21 mouse cellular contexts compared by ENCODE assay signal in the genomic region with DNA sequence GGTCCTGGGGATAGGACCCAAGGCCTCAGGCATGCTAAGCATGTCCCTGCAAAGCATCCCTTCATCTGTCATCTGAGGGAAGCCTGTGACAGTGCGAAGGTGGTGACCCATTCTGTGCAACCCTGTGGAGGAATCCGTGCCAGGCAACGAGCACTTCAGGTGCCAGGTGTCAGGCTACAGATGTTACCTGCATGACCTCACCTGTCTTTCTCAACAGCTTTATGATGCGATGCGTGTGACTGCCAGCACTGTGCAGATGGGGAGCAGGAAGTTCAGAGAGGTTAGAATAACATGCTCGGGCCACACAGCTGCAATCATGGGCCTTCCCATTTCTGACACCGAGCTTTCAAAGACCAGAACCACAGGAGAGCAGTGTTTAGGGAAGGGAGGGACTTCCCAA. TPM values are rescaled to one million over a fixed set of nuclear protein-coding genes. Genes with fewer than 3 reads are reported as not detected.
"Had no signal": no experiment of that assay in that cellular context is flagged by ENCODE, and none has a peak within 500 bp of the region (broad histone marks: within the 10 kb centered on the region; RNA-seq: fewer than 3 reads in every experiment).

No protein-coding gene starts in this region.

- H3K36me3 ChIP-seq: neural tube, embryonic 12.5 days; neural tube, embryonic 13.5 days; neural tube, embryonic 15.5 days; stomach, embryonic 15.5 days had no signal

- H3K9me3 ChIP-seq: neural tube, embryonic 12.5 days; neural tube, embryonic 13.5 days; neural tube, embryonic 15.5 days; stomach, embryonic 15.5 days had no signal

- H3K27ac ChIP-seq: neural tube, embryonic 12.5 days; neural tube, embryonic 13.5 days; neural tube, embryonic 15.5 days; stomach, embryonic 15.5 days; stomach, postnatal 0 days had no signal

- DNase-seq: retina, postnatal 1 day; right cerebral cortex, adult 18-20 months; right cerebral cortex, postnatal 14 days; right cerebral cortex, postnatal 25 days; right cerebral cortex, postnatal 4 days; spleen, adult 18-20 months; thymus, adult 18-20 months; thymus, adult 2 months; thymus, postnatal 25 days; thymus, postnatal 36 days; thymus, postnatal 4 days had no signal

- H3K4me3 ChIP-seq: neural tube, embryonic 12.5 days; neural tube, embryonic 13.5 days; neural tube, embryonic 15.5 days; stomach, embryonic 15.5 days had no signal

- H3K4me1 ChIP-seq: stomach, embryonic 15.5 days had no signal

- H3K4me2 ChIP-seq: neural tube, embryonic 12.5 days; neural tube, embryonic 13.5 days; neural tube, embryonic 15.5 days; stomach, embryonic 15.5 days had no signal

- H3K9ac ChIP-seq: neural tube, embryonic 12.5 days; neural tube, embryonic 13.5 days; neural tube, embryonic 15.5 days; stomach, embryonic 15.5 days had no signal

- H3K27me3 ChIP-seq: neural tube, embryonic 12.5 days; neural tube, embryonic 13.5 days; stomach, embryonic 15.5 days had no signal

RNA-seq across cellular contexts. Expression of gene Trpv1, which starts 28.9 kb away (rescaled TPM):
- total RNA-seq: neutrophil, adult 5-6 weeks had no signal
- polyA plus RNA-seq: neural tube, embryonic 14.5 days; spleen, adult 2 months; stomach, embryonic 15.5 days; stomach, embryonic 16.5 days; thymus, postnatal 0 days had no signal
